Mouse (Mus musculus) neutrophil, adult 5-6 weeks (primary cell): ENCODE measurements around the gene Tceal9. TPM values are rescaled to one million over a fixed set of nuclear protein-coding genes. Genes with fewer than 3 reads are reported as not detected.
"Not testable (repeated sequence)": the region's sequence is repeated elsewhere in the genome, so short reads cannot be mapped to it uniquely, and the experiment has no call there.

Experiments
- ATAC-seq: fragments of 151-379, 151-347 bp; 2 replicates; pipeline ENCODE4 v1.8.0; 2017; ENCODE audit warnings: mild to moderate bottlenecking, moderate TSS enrichment; ENCODE audit not compliant: insufficient number of reproducible peaks, poor library complexity, low FRiP score, severe bottlenecking; ENCODE audit errors: extremely low read depth
- total RNA-seq: library from RNA; stranded (forward); fragments of 200-1000 nt; gene quantifications from 2 replicates; pipeline ENCODE4 v1.2.3, GENCODE M21; 2017

Gene Tceal9
- 21.6 and 26.5 TPM in 2 replicates for total RNA-seq

- peak; percentile 73; the same call in 1 of the 2 replicates for ATAC-seq
Measured at GRCm38 (mm10) chrX:136244574-136245229, at the start of gene Tceal9. Gene Tceal9 (plus strand): TSS chrX:136245079.

GRCm38 (mm10) chrX:136195193-136195944, 49.5 kb upstream of the Tceal9 start:
- ATAC-seq: no peak

GRCm38 (mm10) chrX:136196873-136197272, 48.0 kb upstream of the Tceal9 start:
- no peak for ATAC-seq

- no peak for ATAC-seq
Measured at GRCm38 (mm10) chrX:136203257-136203656, 41.6 kb upstream of the Tceal9 start.

- no peak for ATAC-seq
Measured at GRCm38 (mm10) chrX:136203664-136204066, 41.2 kb upstream of the Tceal9 start, which contains the start of gene Tceal5. Gene Tceal5 (minus strand): TSS chrX:136203876.

- ATAC-seq: no peak
Measured at GRCm38 (mm10) chrX:136204406-136204805, 40.5 kb upstream of the Tceal9 start.

GRCm38 (mm10) chrX:136213396-136213795, 31.5 kb upstream of the Tceal9 start:
- ATAC-seq: no peak

- not testable (repeated sequence) for ATAC-seq
Measured at GRCm38 (mm10) chrX:136214729-136215677, 29.9 kb upstream of the Tceal9 start, which contains the start of the genes Tceal7 and Bex1. Gene Tceal7 (plus strand): TSS chrX:136214779. Gene Bex1 (minus strand): TSS chrX:136215513.

- no peak for ATAC-seq
Measured at GRCm38 (mm10) chrX:136216303-136216702, 28.6 kb upstream of the Tceal9 start.

GRCm38 (mm10) chrX:136223714-136224113, 21.2 kb upstream of the Tceal9 start:
- no peak for ATAC-seq

- no peak for ATAC-seq
Measured at GRCm38 (mm10) chrX:136227768-136228167, 17.1 kb upstream of the Tceal9 start.

GRCm38 (mm10) chrX:136238118-136238517, 6.8 kb upstream of the Tceal9 start:
- ATAC-seq: no peak

GRCm38 (mm10) chrX:136243181-136243580, 1.7 kb upstream of the Tceal9 start:
- ATAC-seq: no peak

- ATAC-seq: no peak
Measured at GRCm38 (mm10) chrX:136245521-136246071, 717 bp downstream of the Tceal9 start.

- ATAC-seq: no peak
Measured at GRCm38 (mm10) chrX:136248811-136249210, 3.9 kb downstream of the Tceal9 start.

- ATAC-seq: no peak
Measured at GRCm38 (mm10) chrX:136249671-136250070, 4.8 kb downstream of the Tceal9 start.

- ATAC-seq: no peak
Measured at GRCm38 (mm10) chrX:136252023-136252729, 7.3 kb downstream of the Tceal9 start.

GRCm38 (mm10) chrX:136267720-136268119, 22.8 kb downstream of the Tceal9 start:
- ATAC-seq: no peak
